Mouse (Mus musculus): ENCODE data around the gene Ap2a2.
"Not testable (repeated sequence)": the region's sequence is repeated elsewhere in the genome, so short reads cannot be mapped to it uniquely, and the experiment has no call there.

DNA sequence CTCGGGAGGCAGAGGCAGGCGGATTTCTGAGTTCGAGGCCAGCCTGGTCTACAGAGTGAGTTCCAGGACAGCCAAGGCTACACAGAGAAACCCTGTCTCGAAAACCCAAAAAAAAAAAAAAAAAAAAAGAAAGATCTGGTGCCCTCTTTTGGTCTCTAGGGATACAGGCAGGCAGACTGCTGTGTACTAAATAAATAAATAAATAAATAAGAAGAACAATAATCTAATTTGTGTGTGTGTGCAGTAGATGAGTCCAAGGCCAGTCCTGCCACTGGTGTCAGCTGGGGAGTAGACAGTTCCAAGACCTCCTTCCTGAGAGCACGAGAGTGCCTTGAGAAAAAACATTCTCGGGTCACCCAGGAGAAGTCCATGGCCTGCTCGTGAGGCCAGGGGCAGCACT, 28.3 kb downstream of the Ap2a2 start:
- TF ChIP-seq CTCF, EP300 (IDR thresholded peaks at IDR 0.05; ENCODE audit: low read depth): not testable (repeated sequence)

All from liver, postnatal 0 days (tissue).